Mouse (Mus musculus): ENCODE results near the gene Smad9.

The Smad9 gene

GRCm38 (mm10) chr3:54811616-54812015 lies 56.2 kb downstream of the Smad9 start:
- no peak for DNase-seq

- peak; percentile 9 to 17 for DNase-seq
Measured at GRCm38 (mm10) chr3:54813418-54813988, 58.1 kb downstream of the Smad9 start.

GRCm38 (mm10) chr3:54814622-54815021 lies 59.2 kb downstream of the Smad9 start:
- no peak for DNase-seq

- peak in 1 of 2 experiments; percentile 49 for DNase-seq
Measured at GRCm38 (mm10) chr3:54815292-54815691, 59.9 kb downstream of the Smad9 start.

- no peak for DNase-seq
Measured at GRCm38 (mm10) chr3:54822526-54822925, 67.1 kb downstream of the Smad9 start.

- no peak for DNase-seq
Measured at GRCm38 (mm10) chr3:54832491-54832890, 77.1 kb downstream of the Smad9 start.

- no peak for DNase-seq
Measured at GRCm38 (mm10) chr3:54835421-54835820, 80.0 kb downstream of the Smad9 start.
